Mouse (Mus musculus): ENCODE measurements around the gene Lmx1b. TPM values are rescaled to one million over a fixed set of nuclear protein-coding genes. Genes with fewer than 3 reads are reported as not detected.

Lmx1b gene
- polyA plus RNA-seq (2012; rRNA removed; ENCODE audit: low replicate concordance), result not detected in 2 replicates

DNA sequence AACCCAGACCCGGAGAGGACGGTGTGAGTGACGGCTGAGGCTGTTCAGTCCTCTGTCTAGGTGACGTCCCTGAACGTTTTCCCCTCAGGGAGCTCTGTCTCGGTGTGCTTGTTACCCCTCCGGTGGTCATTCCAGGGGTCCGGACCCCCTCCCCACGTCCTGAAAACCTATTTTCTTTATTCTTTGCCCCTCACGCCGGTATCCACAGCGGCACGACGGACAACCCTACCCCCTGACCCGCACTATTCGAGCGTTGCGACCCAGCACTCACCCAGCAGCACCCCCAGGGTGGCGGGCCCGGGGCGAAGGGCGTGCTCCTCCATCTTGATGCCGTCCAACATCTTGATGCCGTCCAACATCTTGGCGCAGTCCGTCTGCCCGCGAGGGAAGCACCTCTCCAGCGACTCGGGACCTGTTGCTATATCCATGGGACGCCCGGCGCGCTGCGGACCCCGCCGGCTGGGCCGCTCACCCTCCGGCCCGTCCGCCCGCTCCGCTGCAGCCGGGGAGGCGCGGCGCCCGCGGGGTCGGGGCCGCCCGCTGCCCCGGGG is at the start of gene Lmx1b:
Gene Lmx1b (minus strand): TSS at position 341 of the 551 bp plus-strand sequence.

Other genes with a start within 250 kb of the Lmx1b start
- 11.3 and 12.9 TPM in 2 replicates for gene Zbtb34, start 209.2 kb downstream of the Lmx1b start, polyA plus RNA-seq (2012; rRNA removed; ENCODE audit: low replicate concordance)
- gene Zbtb43, start 172.0 kb downstream of the Lmx1b start, polyA plus RNA-seq (2012; rRNA removed; ENCODE audit: low replicate concordance), result 8.8 and 10.2 TPM in 2 replicates
- gene Mvb12b, start 247.4 kb upstream of the Lmx1b start, polyA plus RNA-seq (2012; rRNA removed; ENCODE audit: low replicate concordance), result 24.8 and 29.5 TPM in 2 replicates